Mouse (Mus musculus): Measurements from ENCODE around the gene Sart3. TPM values are rescaled to one million over a fixed set of nuclear protein-coding genes. Genes with fewer than 3 reads are reported as not detected.

Sart3 gene
- total RNA-seq, 2 experiments from 2014 or later = 29.2 to 38.5 TPM

GRCm38 (mm10) chr5:113728691-113729090, 43.6 kb downstream of the Sart3 start:
- no peak for ATAC-seq (replicated peaks; ENCODE audit: poor library complexity, severe bottlenecking)

DNA sequence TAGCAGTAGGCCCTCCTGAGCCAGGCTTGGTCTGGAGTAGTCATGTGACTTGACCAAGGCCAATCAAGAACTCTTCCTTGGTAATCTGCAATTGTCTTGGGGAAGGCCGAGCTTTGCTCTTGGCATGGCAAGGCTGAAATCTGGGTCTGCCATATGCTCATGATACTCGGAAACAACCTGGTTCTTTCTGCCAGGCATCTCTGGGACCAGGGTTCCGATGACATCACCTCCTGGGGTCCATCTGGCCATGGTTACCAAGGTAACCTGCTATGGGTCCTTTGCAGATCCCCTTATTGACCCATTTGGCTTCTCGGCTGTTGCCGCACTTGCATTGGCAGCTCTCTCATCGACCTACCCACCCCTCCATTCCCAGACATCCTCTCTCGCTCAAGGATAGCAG, 44.3 kb downstream of the Sart3 start:
- no peak for ATAC-seq (replicated peaks; ENCODE audit: poor library complexity, severe bottlenecking)

- ATAC-seq (replicated peaks; ENCODE audit: poor library complexity, severe bottlenecking) = no peak
Measured at GRCm38 (mm10) chr5:113727238-113727637, 45.1 kb downstream of the Sart3 start.

DNA sequence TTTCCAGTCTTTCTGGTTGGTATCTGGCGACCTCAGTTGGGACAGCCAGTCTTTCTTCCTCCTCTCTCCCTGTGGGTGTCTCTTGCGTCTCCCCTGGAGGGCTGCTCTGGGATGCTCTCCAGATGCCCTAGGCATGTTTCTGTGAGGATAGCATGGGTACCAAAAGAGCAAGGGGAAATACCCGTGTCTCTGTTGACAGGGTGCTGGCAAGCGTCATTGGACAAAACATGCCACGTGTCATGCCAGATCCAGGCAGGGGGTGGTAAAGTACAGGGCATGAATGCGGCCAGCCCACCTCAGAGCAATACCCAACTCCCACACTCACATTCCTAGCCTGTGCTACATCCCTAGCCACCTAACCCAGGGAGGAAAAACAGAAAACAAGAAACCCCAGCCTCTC, 45.7 kb downstream of the Sart3 start:
- ATAC-seq (replicated peaks; ENCODE audit: poor library complexity, severe bottlenecking) = no peak

- no peak for ATAC-seq (replicated peaks; ENCODE audit: poor library complexity, severe bottlenecking)
Measured at GRCm38 (mm10) chr5:113725417-113725816, 46.9 kb downstream of the Sart3 start.

DNA sequence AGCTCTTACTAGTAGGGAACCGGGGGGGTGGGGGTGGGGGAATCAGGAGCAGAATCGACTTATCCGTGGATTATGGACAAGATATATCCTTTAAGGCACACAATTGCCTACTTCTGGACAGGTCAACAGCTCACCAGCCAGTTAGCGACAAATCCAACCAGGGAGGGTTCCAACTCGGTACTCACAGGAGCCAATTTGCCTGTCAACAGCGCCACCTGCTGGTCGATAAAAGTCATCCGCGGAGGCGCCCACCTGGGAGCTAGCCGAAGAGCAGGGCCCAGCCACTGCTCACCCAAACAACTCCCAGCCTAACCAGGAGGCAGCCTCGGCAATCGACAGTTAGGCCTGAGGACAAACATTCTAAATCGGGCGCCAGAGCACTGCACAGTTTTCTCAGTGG, 47.9 kb downstream of the Sart3 start, which contains the start of gene 1700069L16Rik:
1700069L16Rik (minus strand) TSS at position 327 of the 400 bp plus-strand sequence.
- ATAC-seq (replicated peaks; ENCODE audit: poor library complexity, severe bottlenecking) = peak; percentile 50

GRCm38 (mm10) chr5:113723567-113724237, 48.6 kb downstream of the Sart3 start:
- ATAC-seq (replicated peaks; ENCODE audit: poor library complexity, severe bottlenecking) = no peak

- no peak for ATAC-seq (replicated peaks; ENCODE audit: poor library complexity, severe bottlenecking)
Measured at GRCm38 (mm10) chr5:113722224-113723013, 49.9 kb downstream of the Sart3 start.

GRCm38 (mm10) chr5:113719221-113719661, 53.1 kb downstream of the Sart3 start:
- no peak for ATAC-seq (replicated peaks; ENCODE audit: poor library complexity, severe bottlenecking)

DNA sequence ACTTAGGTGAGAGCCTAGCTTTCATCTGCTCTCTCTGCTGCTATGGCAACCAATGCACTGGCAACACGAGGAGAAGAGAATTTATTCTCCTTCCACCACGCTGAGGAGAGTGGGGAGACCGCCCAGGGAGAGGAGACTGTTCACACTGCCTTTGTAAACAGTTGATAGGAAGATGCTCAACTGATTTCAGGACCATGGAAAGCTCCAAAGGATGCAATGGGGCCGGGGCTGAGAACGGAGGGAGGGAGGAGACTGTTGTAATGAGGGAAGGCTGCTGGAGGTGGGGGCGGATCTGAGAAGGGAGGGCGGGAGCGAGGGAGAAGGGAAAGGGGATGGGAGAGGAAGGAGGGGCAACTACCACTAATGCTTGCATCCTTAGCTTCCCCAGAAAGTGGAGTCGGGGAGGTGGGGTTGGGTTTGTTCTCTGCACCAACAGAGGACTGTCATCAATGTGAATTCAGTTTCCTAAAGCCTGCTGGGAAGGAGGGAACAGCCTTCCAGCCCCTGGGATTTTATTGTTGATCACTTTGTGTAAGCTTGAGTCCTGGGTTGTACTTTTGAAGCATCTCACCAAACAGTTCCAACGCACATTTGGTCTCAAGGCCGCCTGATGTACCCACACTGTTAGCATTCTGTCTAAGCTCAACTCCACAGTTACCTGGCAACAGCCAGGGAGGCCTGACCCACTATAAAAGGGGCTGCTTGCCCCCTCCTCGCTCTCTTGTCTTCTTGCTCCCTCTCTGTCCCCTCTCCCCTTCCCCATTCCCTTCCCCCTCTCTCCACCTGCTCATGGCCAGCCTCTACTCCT, 55.5 kb downstream of the Sart3 start:
- ATAC-seq (replicated peaks; ENCODE audit: poor library complexity, severe bottlenecking) = peak; percentile 55

- no peak for ATAC-seq (replicated peaks; ENCODE audit: poor library complexity, severe bottlenecking)
Measured at GRCm38 (mm10) chr5:113712861-113713260, 59.4 kb downstream of the Sart3 start.

- no peak for ATAC-seq (replicated peaks; ENCODE audit: poor library complexity, severe bottlenecking)
Measured at GRCm38 (mm10) chr5:113703803-113704585, 68.3 kb downstream of the Sart3 start.

- ATAC-seq (replicated peaks; ENCODE audit: poor library complexity, severe bottlenecking) = no peak
Measured at GRCm38 (mm10) chr5:113700388-113701023, 71.8 kb downstream of the Sart3 start.

GRCm38 (mm10) chr5:113694415-113694814, 77.9 kb downstream of the Sart3 start:
- no peak for ATAC-seq (replicated peaks; ENCODE audit: poor library complexity, severe bottlenecking)

- no peak for ATAC-seq (replicated peaks; ENCODE audit: poor library complexity, severe bottlenecking)
Measured at GRCm38 (mm10) chr5:113694000-113694399, 78.3 kb downstream of the Sart3 start.

DNA sequence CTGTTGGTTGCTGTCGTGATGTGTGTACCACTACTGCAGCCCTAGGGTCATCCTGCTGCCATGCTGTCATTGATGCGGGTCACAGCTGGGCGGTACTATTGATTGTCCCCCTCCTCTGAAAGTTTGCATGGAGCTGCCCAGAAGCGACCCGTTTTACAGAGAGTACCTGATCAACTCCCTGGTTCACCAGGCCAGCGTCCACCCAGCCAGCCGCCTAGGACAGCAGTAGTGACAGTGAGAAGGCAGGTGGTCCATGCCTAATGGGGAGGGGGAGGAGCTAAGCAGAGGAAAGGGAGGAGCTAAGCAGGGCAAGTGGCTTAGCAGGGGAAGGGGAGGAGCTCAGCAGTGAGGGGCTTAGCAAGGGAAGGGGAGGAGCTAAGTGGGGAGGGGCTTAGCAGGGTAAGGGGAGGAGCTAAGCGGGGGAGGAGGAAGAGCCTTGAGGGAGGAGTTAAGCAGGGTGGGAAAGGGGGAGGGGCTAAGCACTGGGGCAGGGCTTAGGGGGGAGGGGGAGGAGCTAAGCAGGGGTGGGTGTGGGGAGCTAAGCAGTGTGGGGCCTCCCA, 79.0 kb downstream of the Sart3 start:
- no peak for ATAC-seq (replicated peaks; ENCODE audit: poor library complexity, severe bottlenecking)

Data from granulocyte monocyte progenitor cell, adult 5-6 weeks (primary cell).